Mouse (Mus musculus) ovary, postnatal 14 days (tissue): ENCODE data around the gene Atp5b.

Source experiments
- DNase-seq: peaks from one replicate; pipeline ENCODE4 v3.0.0; 2022; ENCODE audit warnings: low spot score

Atp5b gene

GRCm38 (mm10) chr10:128096693-128097586, 13.9 kb downstream of the Atp5b start:
- DNase-seq, result peak; percentile 83

- DNase-seq, result peak; percentile 17
Measured at GRCm38 (mm10) chr10:128097587-128097971, 14.5 kb downstream of the Atp5b start.

- no peak for DNase-seq
Measured at GRCm38 (mm10) chr10:128110103-128110761, 27.2 kb downstream of the Atp5b start.

- no peak for DNase-seq
Measured at GRCm38 (mm10) chr10:128111227-128111626, 28.2 kb downstream of the Atp5b start.

- DNase-seq, result no peak
Measured at GRCm38 (mm10) chr10:128123833-128124232, 40.8 kb downstream of the Atp5b start.

GRCm38 (mm10) chr10:128124831-128125230, 41.8 kb downstream of the Atp5b start:
- DNase-seq, result no peak

- DNase-seq, result no peak
Measured at GRCm38 (mm10) chr10:128125951-128126350, 42.9 kb downstream of the Atp5b start.

GRCm38 (mm10) chr10:128127497-128127896, 44.4 kb downstream of the Atp5b start:
- DNase-seq, result no peak

GRCm38 (mm10) chr10:128128143-128128542, 45.1 kb downstream of the Atp5b start:
- DNase-seq, result no peak

- no peak for DNase-seq
Measured at GRCm38 (mm10) chr10:128131297-128131696, 48.2 kb downstream of the Atp5b start.

GRCm38 (mm10) chr10:128131812-128132211, 48.7 kb downstream of the Atp5b start:
- DNase-seq, result no peak

GRCm38 (mm10) chr10:128133650-128134332, 50.7 kb downstream of the Atp5b start:
- no peak for DNase-seq

GRCm38 (mm10) chr10:128135374-128135773, 52.3 kb downstream of the Atp5b start:
- DNase-seq, result no peak
